Mouse (Mus musculus): ENCODE measurements around the gene Chd6.
A peak's percentile ranks its signal among the peaks of the same experiment; 100 is the strongest.

Chd6 gene

GRCm38 (mm10) chr2:161075553-161075952 is 33.3 kb downstream of the Chd6 start:
- no peak for DNase-seq (ENCODE audit: low spot score in 2 of 2)

- no peak for DNase-seq (ENCODE audit: low spot score in 2 of 2)
Measured at GRCm38 (mm10) chr2:161066097-161066759, 42.6 kb downstream of the Chd6 start.

- DNase-seq (ENCODE audit: low spot score in 2 of 2), result no peak
Measured at GRCm38 (mm10) chr2:161065594-161065993, 43.3 kb downstream of the Chd6 start.

- no peak for DNase-seq (ENCODE audit: low spot score in 2 of 2)
Measured at GRCm38 (mm10) chr2:161064836-161065235, 44.0 kb downstream of the Chd6 start.

GRCm38 (mm10) chr2:161058841-161059240 is 50.0 kb downstream of the Chd6 start:
- no peak for DNase-seq (ENCODE audit: low spot score in 2 of 2)

GRCm38 (mm10) chr2:161053765-161054164 is 55.1 kb downstream of the Chd6 start:
- no peak for DNase-seq (ENCODE audit: low spot score in 2 of 2)

- no peak for DNase-seq (ENCODE audit: low spot score in 2 of 2)
Measured at GRCm38 (mm10) chr2:161052175-161052574, 56.7 kb downstream of the Chd6 start.

- no peak for DNase-seq (ENCODE audit: low spot score in 2 of 2)
Measured at GRCm38 (mm10) chr2:161049426-161049825, 59.4 kb downstream of the Chd6 start.

- DNase-seq (ENCODE audit: low spot score in 2 of 2), result peak in 1 of 2 experiments; percentile 5
Measured at GRCm38 (mm10) chr2:161044492-161045201, 64.2 kb downstream of the Chd6 start.

GRCm38 (mm10) chr2:161042874-161043273 is 66.0 kb downstream of the Chd6 start:
- no peak for DNase-seq (ENCODE audit: low spot score in 2 of 2)

GRCm38 (mm10) chr2:161040743-161041142 is 68.1 kb downstream of the Chd6 start:
- DNase-seq (ENCODE audit: low spot score in 2 of 2), result no peak

- no peak for DNase-seq (ENCODE audit: low spot score in 2 of 2)
Measured at GRCm38 (mm10) chr2:161037766-161038165, 71.1 kb downstream of the Chd6 start.

GRCm38 (mm10) chr2:161033141-161033540 is 75.7 kb downstream of the Chd6 start:
- DNase-seq (ENCODE audit: low spot score in 2 of 2), result no peak

- no peak for DNase-seq (ENCODE audit: low spot score in 2 of 2)
Measured at GRCm38 (mm10) chr2:161032394-161032793, 76.5 kb downstream of the Chd6 start.

- DNase-seq (ENCODE audit: low spot score in 2 of 2), result no peak
Measured at GRCm38 (mm10) chr2:161024606-161025005, 84.3 kb downstream of the Chd6 start.

- no peak for DNase-seq (ENCODE audit: low spot score in 2 of 2)
Measured at GRCm38 (mm10) chr2:161017913-161018312, 91.0 kb downstream of the Chd6 start.

GRCm38 (mm10) chr2:161012577-161013251 is 96.2 kb downstream of the Chd6 start:
- DNase-seq (ENCODE audit: low spot score in 2 of 2), result peak; percentile 14 to 36

- DNase-seq (ENCODE audit: low spot score in 2 of 2), result no peak
Measured at GRCm38 (mm10) chr2:161004338-161004737, 104.5 kb downstream of the Chd6 start.

- DNase-seq (ENCODE audit: low spot score in 2 of 2), result no peak
Measured at GRCm38 (mm10) chr2:160996987-160997763, 111.7 kb downstream of the Chd6 start.

GRCm38 (mm10) chr2:160994181-160994580 is 114.7 kb downstream of the Chd6 start:
- no peak for DNase-seq (ENCODE audit: low spot score in 2 of 2)

- DNase-seq (ENCODE audit: low spot score in 2 of 2), result no peak
Measured at GRCm38 (mm10) chr2:160992465-160992864, 116.4 kb downstream of the Chd6 start.
